Mouse (Mus musculus): ENCODE measurements around the gene Krt90. TPM values are rescaled to one million over a fixed set of nuclear protein-coding genes. Genes with fewer than 3 reads are reported as not detected.

The Krt90 gene
- polyA plus RNA-seq (2017; shearing (Covaris generic)), result not detected

DNA sequence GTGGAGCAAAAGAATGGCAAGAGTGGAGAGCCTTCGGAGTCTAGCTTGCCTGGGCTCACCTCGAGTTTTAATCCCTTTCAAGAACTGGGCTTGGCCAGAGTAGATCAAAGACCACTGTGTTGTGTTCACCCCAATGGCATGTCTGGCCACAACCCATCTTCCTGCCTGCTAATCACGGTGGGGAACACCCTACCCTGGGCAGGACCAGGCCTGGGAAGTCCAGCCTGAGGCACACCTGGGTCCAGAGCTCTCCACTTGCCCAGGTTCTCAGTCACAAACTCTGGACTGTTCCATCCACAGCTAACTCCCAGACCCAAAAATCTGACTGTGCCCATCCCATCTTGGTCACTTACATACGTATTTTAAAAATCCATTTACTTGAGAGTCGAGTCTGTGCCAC, at the start of gene Krt90:
Gene Krt90 (minus strand): TSS at position 101 of the 400 bp plus-strand sequence.

DNA sequence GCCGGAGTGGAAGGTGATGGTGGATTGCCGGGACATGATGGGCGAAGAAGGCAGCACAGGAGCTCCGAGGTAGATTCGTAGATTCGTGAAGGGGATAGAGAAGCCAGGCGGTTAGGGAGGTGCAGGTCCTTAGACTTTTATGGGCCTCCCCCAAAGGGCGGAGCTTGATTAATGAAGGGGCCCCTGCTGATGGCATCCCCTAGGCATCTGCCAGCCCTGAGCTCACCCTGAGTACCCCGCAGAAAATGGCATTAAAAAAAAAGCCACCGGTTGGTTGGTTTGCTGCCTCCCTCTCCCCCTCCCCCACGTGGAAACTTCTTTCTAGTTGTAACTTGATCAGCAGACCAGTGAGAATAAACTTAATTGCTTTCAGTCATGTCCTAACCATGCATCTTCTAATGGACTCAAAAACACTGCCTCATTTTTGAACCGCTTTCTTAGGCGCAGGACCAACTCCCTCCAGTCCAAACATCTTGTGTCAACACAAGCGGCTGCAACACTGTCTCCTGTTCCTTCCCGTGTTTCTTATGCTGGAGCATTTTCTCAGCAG, 11.1 kb upstream of the Krt90 start, which contains the start of gene Krt75:
Gene Krt75 (minus strand): TSS at position 109 of the 550 bp plus-strand sequence.

GRCm38 (mm10) chr15:101550567-101550966, 12.2 kb downstream of the Krt90 start, which contains the start of gene Krt82:
Gene Krt82, minus strand, starts transcription at chr15:101550667.

GRCm38 (mm10) chr15:101532720-101533119, 30.0 kb downstream of the Krt90 start, which contains the start of gene Krt84:
Gene Krt84, minus strand, starts transcription at chr15:101532820.

GRCm38 (mm10) chr15:101517161-101517560, 45.6 kb downstream of the Krt90 start, which contains the start of gene Gm49425:
Gene Gm49425, minus strand, starts transcription at chr15:101517261.

Other genes with a start within 250 kb of the Krt90 start
- not detected for gene Krt80, start 192.8 kb downstream of the Krt90 start, polyA plus RNA-seq (2017; shearing (Covaris generic))
- not detected for gene Krt7, start 151.9 kb downstream of the Krt90 start, polyA plus RNA-seq (2017; shearing (Covaris generic))
- not detected for gene Krt87, start 124.1 kb downstream of the Krt90 start, polyA plus RNA-seq (2017; shearing (Covaris generic))
- not detected for gene Krt88, start 115.2 kb downstream of the Krt90 start, polyA plus RNA-seq (2017; shearing (Covaris generic))
- not detected for gene Krt81, start 99.2 kb downstream of the Krt90 start, polyA plus RNA-seq (2017; shearing (Covaris generic))
- not detected for gene Krt86, start 89.5 kb downstream of the Krt90 start, polyA plus RNA-seq (2017; shearing (Covaris generic))
- gene Krt83, start 71.4 kb downstream of the Krt90 start, polyA plus RNA-seq (2017; shearing (Covaris generic)), result not detected
- not detected for gene Gm49425, start 45.7 kb downstream of the Krt90 start, polyA plus RNA-seq (2017; shearing (Covaris generic))
- not detected for gene Krt84, start 30.1 kb downstream of the Krt90 start, polyA plus RNA-seq (2017; shearing (Covaris generic))
- gene Krt82, start 12.3 kb downstream of the Krt90 start, polyA plus RNA-seq (2017; shearing (Covaris generic)), result not detected
- gene Krt75, start 11.0 kb upstream of the Krt90 start, polyA plus RNA-seq (2017; shearing (Covaris generic)), result 0.10 TPM
- gene Gm5414, start 65.2 kb upstream of the Krt90 start, polyA plus RNA-seq (2017; shearing (Covaris generic)), result not detected
- gene Gm5478, start 84.4 kb upstream of the Krt90 start, polyA plus RNA-seq (2017; shearing (Covaris generic)), result not detected
- not detected for gene Krt6b, start 117.3 kb upstream of the Krt90 start, polyA plus RNA-seq (2017; shearing (Covaris generic))
- not detected for gene Krt6a, start 131.4 kb upstream of the Krt90 start, polyA plus RNA-seq (2017; shearing (Covaris generic))
- not detected for gene Krt5, start 149.9 kb upstream of the Krt90 start, polyA plus RNA-seq (2017; shearing (Covaris generic))
- gene Krt71, start 180.2 kb upstream of the Krt90 start, polyA plus RNA-seq (2017; shearing (Covaris generic)), result not detected
- not detected for gene Krt72, start 223.5 kb upstream of the Krt90 start, polyA plus RNA-seq (2017; shearing (Covaris generic))
- not detected for gene Krt73, start 239.4 kb upstream of the Krt90 start, polyA plus RNA-seq (2017; shearing (Covaris generic))

Measured in naive thymus-derived CD4-positive, alpha-beta T cell, adult 5 months (primary cell).